Comparison of ENCODE assay signal across 19 mouse cellular contexts in the genomic region with DNA sequence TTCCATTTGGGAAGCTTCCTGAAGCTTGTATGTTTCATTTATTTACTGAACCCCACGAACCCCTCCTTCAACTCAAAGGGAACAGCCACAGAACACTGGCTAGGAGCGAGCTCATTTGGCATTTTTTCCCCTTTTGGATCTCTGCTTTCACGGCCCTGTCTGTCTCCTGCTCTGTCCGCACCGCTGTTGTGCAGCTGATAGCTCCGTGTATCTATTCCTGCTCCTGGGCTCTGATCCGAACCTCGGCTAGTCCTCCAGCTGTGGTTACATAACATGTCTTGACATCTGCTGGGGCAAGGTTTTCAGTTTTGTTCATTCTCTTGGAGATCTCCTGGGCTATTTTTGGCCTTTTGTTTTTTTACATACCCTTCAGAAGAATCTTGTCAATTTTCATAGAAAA.
DNase-seq lines count a peak whose midpoint lies in the region.
"Had no signal": no experiment of that assay in that cellular context is flagged by ENCODE, and none has a peak within 500 bp of the region (broad histone marks: within the 10 kb centered on the region; RNA-seq: fewer than 3 reads in every experiment).

No protein-coding gene starts in this region.

- peak; percentile 11 for DNase-seq in embryo, embryonic 10 days (ENCODE audit: low spot score)
- DNase-seq in embryo, embryonic 9.5 days (ENCODE audit: extremely low spot score) = no peak
- DNase-seq in heart, adult 18-20 months = peak; percentile 15 to 17
- DNase-seq in heart, postnatal 36 days = no peak
- peak; percentile 10 to 12 for DNase-seq in left cerebral cortex, postnatal 25 days (ENCODE audit: low spot score in 2 of 2)
- DNase-seq in left cerebral cortex, adult 8-10 months (ENCODE audit: low spot score in 2 of 2) = no peak
- DNase-seq in skeletal muscle tissue, adult 2 months (ENCODE audit: low read depth, low spot score) = peak; percentile 21
- DNase-seq in adipocyte (ENCODE audit: low spot score) = no peak
- DNase-seq: adrenal gland, adult 8-10 months; cerebellum, adult 8-10 months; cerebellum, postnatal 25 days; kidney, adult 2 months; kidney, postnatal 36 days; liver; lung, adult 2 months; lung, postnatal 14 days; right cerebral cortex, postnatal 4 days; thymus, adult 2 months; thymus, postnatal 36 days had no signal

- intact Hi-C loops in heart, postnatal 36 days (cut with DNase I) = no loop called here
- intact Hi-C loops in left cerebral cortex, postnatal 25 days (cut with DNase I) = no loop called here

Comparison
In these comparisons a context has a peak if more than half of its experiments do, and no peak if none do; other contexts are left out.
1. DNase-seq: peak in embryo, embryonic 10 days (single experiment), heart, adult 18-20 months (2 of 2), left cerebral cortex, postnatal 25 days (2 of 2) and skeletal muscle tissue, adult 2 months (single experiment); none in embryo, embryonic 9.5 days (single experiment), heart, postnatal 36 days (0 of 2), left cerebral cortex, adult 8-10 months (0 of 2) and adipocyte (single experiment).